Mouse (Mus musculus) neutrophil, adult 5-6 weeks (primary cell): ENCODE data around the gene Mpdz. TPM values are rescaled to one million over a fixed set of nuclear protein-coding genes. Genes with fewer than 3 reads are reported as not detected.

Experiments used
- ATAC-seq: fragments of 151-379, 151-347 bp; 2 replicates; pipeline ENCODE4 v1.8.0; 2017; ENCODE audit warnings: mild to moderate bottlenecking, moderate TSS enrichment; ENCODE audit not compliant: insufficient number of reproducible peaks, poor library complexity, low FRiP score, severe bottlenecking; ENCODE audit errors: extremely low read depth
- total RNA-seq: library from RNA; stranded (forward); fragments of 200-1000 nt; gene quantifications from 2 replicates; pipeline ENCODE4 v1.2.3, GENCODE M21; 2017

Mpdz gene
- total RNA-seq, 1 experiment from 2014 or later, result not detected

- ATAC-seq, result no peak
Measured at GRCm38 (mm10) chr4:81302056-81302455, 140.6 kb downstream of the Mpdz start.

GRCm38 (mm10) chr4:81298384-81298783 lies 144.2 kb downstream of the Mpdz start:
- ATAC-seq, result no peak

GRCm38 (mm10) chr4:81293309-81293708 lies 149.3 kb downstream of the Mpdz start:
- no peak for ATAC-seq

- no peak for ATAC-seq
Measured at GRCm38 (mm10) chr4:81285564-81285963, 157.1 kb downstream of the Mpdz start.

GRCm38 (mm10) chr4:81283611-81284010 lies 159.0 kb downstream of the Mpdz start:
- no peak for ATAC-seq

- no peak for ATAC-seq
Measured at GRCm38 (mm10) chr4:81283081-81283480, 159.5 kb downstream of the Mpdz start.

- no peak for ATAC-seq
Measured at GRCm38 (mm10) chr4:81280098-81280497, 162.5 kb downstream of the Mpdz start.

GRCm38 (mm10) chr4:81279451-81279850 lies 163.2 kb downstream of the Mpdz start:
- no peak for ATAC-seq

- ATAC-seq, result no peak
Measured at GRCm38 (mm10) chr4:81275957-81276715, 166.5 kb downstream of the Mpdz start.

- no peak for ATAC-seq
Measured at GRCm38 (mm10) chr4:81273067-81273466, 169.5 kb downstream of the Mpdz start.

- no peak for ATAC-seq
Measured at GRCm38 (mm10) chr4:81252859-81253780, 189.5 kb downstream of the Mpdz start.

GRCm38 (mm10) chr4:81252334-81252733 lies 190.3 kb downstream of the Mpdz start:
- no peak for ATAC-seq

GRCm38 (mm10) chr4:81251934-81252333 lies 190.7 kb downstream of the Mpdz start:
- no peak for ATAC-seq

- no peak for ATAC-seq
Measured at GRCm38 (mm10) chr4:81249245-81249644, 193.4 kb downstream of the Mpdz start.

GRCm38 (mm10) chr4:81236227-81236626 lies 206.4 kb downstream of the Mpdz start:
- ATAC-seq, result no peak
